Mouse (Mus musculus) liver, embryonic 11.5 days (tissue): Measurements from ENCODE around the gene Pygb. TPM values are rescaled to one million over a fixed set of nuclear protein-coding genes. Genes with fewer than 3 reads are reported as not detected.

Experiments used
- ATAC-seq: fragments of 200-750 bp; cut with Nextera tagmentation; replicated peaks from 2 replicates; pipeline ENCODE4 v1.8.0; 2017; ENCODE audit warnings: moderate number of reproducible peaks, mild to moderate bottlenecking, moderate TSS enrichment, moderate library complexity; ENCODE audit not compliant: low FRiP score
- DNase-seq: peaks from one replicate; pipeline ENCODE4 v3.0.0-alpha.2; 2017; ENCODE audit warnings: low spot score
- H3K27ac ChIP-seq: fragments of 300-500 bp; sonication (generic); 2 replicates; pipeline ENCODE4 v1.5.1; 2014; ENCODE audit warnings: mild to moderate bottlenecking, low read depth, low read length, control low read depth
- H3K27me3 ChIP-seq: fragments of 300-500 bp; sonication (generic); replicated peaks from 2 replicates; pipeline ENCODE4 v1.6.1; 2014; ENCODE audit warnings: low read length, mixed read lengths; ENCODE audit not compliant: control insufficient read depth, insufficient read depth
- H3K36me3 ChIP-seq: fragments of 300-500 bp; sonication (generic); 2 replicates; pipeline ENCODE4 v1.6.1; 2014; ENCODE audit warnings: mild to moderate bottlenecking, low read length, moderate library complexity, mixed read lengths; ENCODE audit not compliant: control insufficient read depth, insufficient read depth
- H3K4me1 ChIP-seq: fragments of 300-500 bp; sonication (generic); replicated peaks from 2 replicates; pipeline ENCODE4 v1.6.1; 2014; ENCODE audit warnings: low read length, mixed read lengths; ENCODE audit not compliant: control insufficient read depth, insufficient read depth
- H3K4me2 ChIP-seq: fragments of 300-500 bp; sonication (generic); 2 replicates; pipeline ENCODE4 v1.6.1; 2014; ENCODE audit warnings: mild to moderate bottlenecking, control low read depth, moderate library complexity
- H3K4me3 ChIP-seq: fragments of 300-500 bp; sonication (generic); 2 replicates; pipeline ENCODE4 v1.5.1; 2014; ENCODE audit warnings: low read depth, low read length, control low read depth
- H3K9ac ChIP-seq: fragments of 300-500 bp; sonication (generic); 2 replicates; pipeline ENCODE4 v1.6.1; 2014; ENCODE audit warnings: low read depth, low read length, control low read depth
- H3K9me3 ChIP-seq: fragments of 300-500 bp; sonication (generic); 2 replicates; pipeline ENCODE4 v1.6.1; 2016; ENCODE audit warnings: low read length, inconsistent platforms, mixed read lengths; ENCODE audit not compliant: control insufficient read depth
- WGBS: fragments of 180-500 bp; shearing (Covaris S2); extraction: QIAGEN DNeasy Blood & Tissue Kit; methylation state at CpG from one replicate; pipeline ENCODE4 v1.1.7; 2014; 5-methylcytosine and 5-hydroxymethylcytosine counted together
- polyA plus RNA-seq: library from polyadenylated mRNA; unstranded; fragments of >200 nt; fragmentation: Nextera tagmentation; extraction: Ambion mirVana; gene quantifications from 2 replicates; pipeline ENCODE4 v1.2.1, GENCODE M21; 2014

The Pygb gene
- 35.7 and 37.3 TPM in 2 replicates for polyA plus RNA-seq

DNA sequence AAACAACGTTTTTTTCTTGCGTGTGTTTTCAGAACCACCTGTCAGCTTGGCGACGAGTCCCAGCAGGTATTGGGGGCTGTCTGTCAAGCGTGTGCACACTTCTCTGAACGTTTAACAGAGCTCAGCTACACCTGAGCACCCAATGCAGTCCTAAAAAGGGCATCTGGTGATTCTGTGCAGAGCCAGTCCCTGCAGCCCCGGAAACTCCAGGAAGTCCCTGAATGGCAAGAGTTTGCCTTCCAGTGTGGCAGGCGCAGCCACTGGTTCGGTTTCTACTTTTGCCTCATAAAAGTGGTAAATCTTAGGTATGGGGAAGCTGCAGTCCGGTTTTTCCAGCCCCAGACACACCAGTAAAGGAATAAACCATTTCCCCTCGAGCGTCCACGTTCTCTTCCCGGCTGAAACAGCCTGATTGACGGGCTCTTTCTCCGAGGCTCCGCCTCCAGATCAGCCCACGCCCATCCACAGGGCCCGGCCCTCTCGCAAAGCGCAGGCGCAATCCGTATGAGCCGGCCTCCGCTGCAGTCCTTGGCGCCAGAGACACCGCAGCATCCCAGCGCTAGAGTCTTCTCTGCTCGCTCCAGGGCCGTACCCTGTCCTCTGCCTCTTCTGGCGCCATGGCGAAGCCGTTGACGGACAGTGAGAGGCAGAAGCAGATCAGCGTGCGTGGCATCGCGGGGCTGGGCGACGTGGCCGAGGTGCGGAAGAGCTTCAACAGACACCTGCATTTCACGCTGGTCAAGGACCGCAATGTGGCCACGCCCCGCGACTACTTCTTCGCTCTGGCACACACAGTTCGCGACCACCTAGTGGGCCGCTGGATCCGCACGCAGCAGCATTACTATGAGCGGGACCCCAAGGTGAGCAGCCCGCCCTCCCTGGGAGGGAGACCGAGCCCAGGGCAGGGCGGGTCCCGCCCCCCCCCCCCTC is at the start of gene Pygb:
TSS of gene Pygb (plus strand) at position 485 of the 930 bp plus-strand sequence.
- Histone ChIP-seq H3K4me3 (peak within 1 kb of the TSS; percentile 84), H3K4me2 (peak within 1 kb of the TSS; percentile 97), H3K36me3 (no peaks in the 10 kb centered on the region), H3K9ac (peak within 1 kb of the TSS; percentile 67), H3K27me3 (no peaks in the 10 kb centered on the region), H3K4me1 (peaks cover 18% of the 10 kb centered on the region), H3K27ac (peak within 1 kb of the TSS; percentile 55; the same call in 1 of the 2 replicates), H3K9me3 (no peaks in the 10 kb centered on the region)
- peak; percentile 95 for ATAC-seq
- WGBS: 3% methylated on average over 54 of the region's 58 CpGs
- peak; percentile 84 for DNase-seq

GRCm38 (mm10) chr2:150737881-150738280 is 48.7 kb upstream of the Pygb start:
- no peak overlapping the region for H3K4me2 ChIP-seq
- WGBS: 73% methylated on average over 9 of the region's 9 CpGs
- no peaks in the 10 kb centered on the region for H3K4me1 ChIP-seq
- H3K9ac ChIP-seq: no peak overlapping the region
- no peak overlapping the region for H3K27ac ChIP-seq
- H3K27me3 ChIP-seq: no peaks in the 10 kb centered on the region
- no peaks in the 10 kb centered on the region for H3K9me3 ChIP-seq
- H3K36me3 ChIP-seq: no peaks in the 10 kb centered on the region
- DNase-seq (no peak), ATAC-seq (no peak)
- no peak overlapping the region for H3K4me3 ChIP-seq

DNA sequence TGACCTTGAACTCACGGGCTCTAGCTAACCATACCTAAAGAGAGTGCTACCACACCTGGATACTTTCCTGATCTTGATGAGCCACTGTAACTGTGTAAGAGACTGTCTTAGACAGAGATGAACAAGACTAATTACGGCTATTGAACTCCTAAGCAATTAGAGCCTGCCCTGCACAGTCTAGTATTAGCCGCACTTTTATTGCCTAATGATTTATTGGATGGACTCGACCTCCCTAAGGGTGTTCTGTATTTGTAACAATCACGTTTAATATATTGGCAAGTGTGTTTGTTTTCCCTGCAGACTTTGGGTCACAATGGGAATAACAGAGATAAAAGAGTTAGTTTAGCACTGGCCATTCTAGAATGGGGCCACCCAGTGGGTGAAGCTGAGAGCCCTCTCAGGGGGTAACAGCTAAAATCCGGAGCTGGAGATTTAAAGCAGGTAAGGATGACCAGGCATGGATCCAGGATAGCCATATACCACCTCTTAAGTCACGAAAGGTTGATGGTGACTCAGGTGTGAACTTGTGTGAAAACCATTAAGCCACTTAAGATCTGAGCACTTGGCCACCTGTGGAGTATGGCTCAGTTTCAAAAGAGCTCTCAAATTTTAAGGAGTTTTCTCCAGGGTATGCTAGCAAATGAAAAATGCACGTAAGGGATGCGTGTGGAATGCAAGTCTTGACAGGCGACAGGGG is 46.2 kb upstream of the Pygb start:
- WGBS: 67% methylated on average over 10 of the region's 10 CpGs

DNA sequence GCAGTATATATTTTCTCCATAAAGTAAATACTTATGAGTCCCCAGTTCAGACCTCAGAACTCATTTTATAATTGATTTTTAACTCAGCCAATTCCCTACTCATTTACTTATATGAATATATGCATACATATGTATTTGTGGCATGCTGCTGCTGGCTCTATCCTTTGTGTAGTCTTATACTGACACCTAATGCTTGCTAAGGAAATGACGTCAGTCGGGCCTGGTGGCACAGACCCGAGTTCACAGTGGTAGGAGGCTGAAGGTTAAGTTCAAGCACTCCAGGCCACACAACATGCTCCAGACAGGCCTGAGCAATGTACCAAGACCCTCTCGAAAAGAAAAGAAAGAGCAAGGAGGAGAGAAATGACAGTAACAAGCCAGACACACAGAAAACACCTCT is 45.1 kb upstream of the Pygb start:
- Histone ChIP-seq H3K4me3 (no peak overlapping the region), H3K36me3 (no peaks in the 10 kb centered on the region), H3K9ac (no peak overlapping the region), H3K4me1 (no peaks in the 10 kb centered on the region), H3K27ac (no peak overlapping the region), H3K27me3 (no peaks in the 10 kb centered on the region; the same call in none of the 2 replicates), H3K4me2 (no peak overlapping the region), H3K9me3 (no peaks in the 10 kb centered on the region)
- WGBS: 59% methylated on average over 4 of the region's 4 CpGs
- ATAC-seq (no peak), DNase-seq (no peak)

More for the DNA sequence above, 46.2 kb upstream of the Pygb start:
- Histone ChIP-seq H3K9me3 (no peaks in the 10 kb centered on the region), H3K9ac (no peak overlapping the region), H3K27ac (no peak overlapping the region), H3K4me3 (no peak overlapping the region), H3K4me2 (no peak overlapping the region), H3K4me1 (no peaks in the 10 kb centered on the region), H3K27me3 (no peaks in the 10 kb centered on the region), H3K36me3 (no peaks in the 10 kb centered on the region)
- no peak for ATAC-seq
- DNase-seq: no peak

DNA sequence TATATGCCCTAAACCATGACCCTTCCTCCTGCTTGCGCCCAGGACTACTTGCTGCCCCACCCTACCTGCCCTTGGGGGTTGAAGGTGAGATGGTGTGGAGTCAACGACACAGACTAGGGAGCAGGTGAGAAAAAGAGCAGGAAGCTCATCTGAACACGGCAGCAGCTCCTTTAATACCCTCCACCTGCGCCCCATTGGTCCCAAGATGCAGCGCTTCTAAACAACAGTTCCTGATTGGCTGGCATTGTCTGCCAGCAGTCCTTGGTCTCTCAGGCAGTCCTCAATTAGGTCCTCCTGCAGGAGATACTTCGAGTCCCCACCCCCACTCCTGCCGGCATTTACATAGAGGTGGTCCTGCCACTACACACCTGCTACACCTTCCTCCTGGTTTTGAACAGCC is 41.5 kb upstream of the Pygb start:
- Histone ChIP-seq H3K27ac (no peak overlapping the region), H3K4me2 (no peak overlapping the region), H3K4me1 (no peaks in the 10 kb centered on the region; the same call in 1 of the 2 replicates), H3K36me3 (no peaks in the 10 kb centered on the region), H3K9me3 (no peaks in the 10 kb centered on the region), H3K4me3 (no peak overlapping the region), H3K9ac (no peak overlapping the region), H3K27me3 (no peaks in the 10 kb centered on the region; the same call in none of the 2 replicates)
- WGBS: 57% methylated on average over 7 of the region's 7 CpGs
- no peak for DNase-seq
- no peak for ATAC-seq

- Histone ChIP-seq H3K27ac (peak within 1 kb of the TSS; percentile 68; the same call in 1 of the 2 replicates), H3K9me3 (no peaks in the 10 kb centered on the region), H3K4me2 (peak within 1 kb of the TSS; percentile 99), H3K27me3 (no peaks in the 10 kb centered on the region; the same call in none of the 2 replicates), H3K4me1 (no peaks in the 10 kb centered on the region; the same call in 1 of the 2 replicates), H3K9ac (peak within 1 kb of the TSS; percentile 83), H3K36me3 (no peaks in the 10 kb centered on the region), H3K4me3 (peak within 1 kb of the TSS; percentile 78)
- 0% methylated on average over 30 of the region's 30 CpGs for WGBS
- ATAC-seq (peak; percentile 94), DNase-seq (peak; percentile 88)
Observed at GRCm38 (mm10) chr2:150748854-150749253, 37.7 kb upstream of the Pygb start, which contains the start of gene Entpd6. TSS of gene Entpd6 (plus strand) at chr2:150749042.

- DNase-seq (no peak), ATAC-seq (peak; percentile 71)
- H3K4me1 ChIP-seq: no peaks in the 10 kb centered on the region; the same call in 1 of the 2 replicates
Observed at GRCm38 (mm10) chr2:150749283-150749682, 37.3 kb upstream of the Pygb start.

GRCm38 (mm10) chr2:150750129-150750979 is 36.2 kb upstream of the Pygb start:
- H3K9me3 ChIP-seq: no peaks in the 10 kb centered on the region
- H3K36me3 ChIP-seq: no peaks in the 10 kb centered on the region
- no peaks in the 10 kb centered on the region; the same call in none of the 2 replicates for H3K27me3 ChIP-seq
- ATAC-seq (no peak), DNase-seq (no peak)
- peak overlapping the region; percentile 30; the same call in 1 of the 2 replicates for H3K9ac ChIP-seq
- H3K27ac ChIP-seq: no peak overlapping the region
- H3K4me2 ChIP-seq: peak overlapping the region; percentile 99; the same call in 1 of the 2 replicates
- no peaks in the 10 kb centered on the region; the same call in 1 of the 2 replicates for H3K4me1 ChIP-seq
- no peak overlapping the region for H3K4me3 ChIP-seq
- 67% methylated on average over 13 of the region's 13 CpGs for WGBS

More at GRCm38 (mm10) chr2:150749283-150749682, 37.3 kb upstream of the Pygb start:
- Histone ChIP-seq H3K4me3 (peak overlapping the region; percentile 78), H3K9me3 (no peaks in the 10 kb centered on the region), H3K9ac (peak overlapping the region; percentile 83), H3K27ac (peak overlapping the region; percentile 68; the same call in 1 of the 2 replicates), H3K27me3 (no peaks in the 10 kb centered on the region; the same call in none of the 2 replicates), H3K36me3 (no peaks in the 10 kb centered on the region), H3K4me2 (peak overlapping the region; percentile 99)
- WGBS: 1% methylated on average over 24 of the region's 24 CpGs
